Mouse (Mus musculus): Measurements from ENCODE around the gene Kcna3.

Gene Kcna3

GRCm38 (mm10) chr3:107066165-107066850 is 30.3 kb downstream of the Kcna3 start:
- no peak for DNase-seq

GRCm38 (mm10) chr3:107067245-107067644 is 31.3 kb downstream of the Kcna3 start:
- DNase-seq = no peak

DNA sequence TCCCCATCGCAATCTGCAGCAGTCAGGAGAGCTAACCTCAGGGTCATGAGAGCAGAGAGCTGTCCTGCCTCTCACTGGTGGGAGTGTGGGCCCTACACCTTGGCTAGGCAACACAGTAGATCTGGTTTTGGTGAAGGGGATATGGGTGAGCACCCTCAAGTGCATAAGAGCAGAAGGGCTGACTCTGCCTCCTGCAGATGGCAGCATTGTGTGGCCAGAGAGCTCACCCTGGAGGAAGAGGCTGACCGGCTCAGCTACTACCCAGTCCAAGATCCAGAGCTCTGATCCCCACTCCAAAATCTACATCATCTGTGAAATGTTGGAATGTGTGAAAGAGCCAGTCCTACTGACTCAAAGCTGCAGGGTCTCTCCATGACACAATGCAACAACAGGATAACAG is 37.9 kb downstream of the Kcna3 start:
- no peak for DNase-seq

DNA sequence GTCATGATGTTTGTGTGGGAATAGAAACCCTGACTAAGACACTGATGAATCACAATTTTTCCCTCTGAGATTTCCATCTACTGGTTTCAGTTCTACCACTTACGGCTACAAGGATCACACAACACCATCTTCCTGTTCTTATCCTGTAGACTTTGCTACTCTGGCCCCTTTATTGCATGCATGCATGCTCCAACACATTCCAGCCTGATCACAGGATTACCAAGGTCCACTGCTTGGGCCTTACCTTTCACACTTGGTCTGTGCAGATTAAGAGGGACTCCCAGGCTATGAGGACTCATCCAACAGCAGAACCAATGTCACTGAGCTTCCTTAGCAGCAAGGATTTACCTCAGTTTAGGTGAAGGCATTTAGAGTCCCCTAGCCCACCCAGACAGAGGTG is 39.7 kb downstream of the Kcna3 start:
- no peak for DNase-seq

- DNase-seq = peak; percentile 62 to 89
Observed at GRCm38 (mm10) chr3:107076658-107077057, 40.7 kb downstream of the Kcna3 start.

- no peak for DNase-seq
Observed at GRCm38 (mm10) chr3:107077101-107077500, 41.1 kb downstream of the Kcna3 start.

GRCm38 (mm10) chr3:107080803-107081202 is 44.8 kb downstream of the Kcna3 start:
- DNase-seq = no peak

DNA sequence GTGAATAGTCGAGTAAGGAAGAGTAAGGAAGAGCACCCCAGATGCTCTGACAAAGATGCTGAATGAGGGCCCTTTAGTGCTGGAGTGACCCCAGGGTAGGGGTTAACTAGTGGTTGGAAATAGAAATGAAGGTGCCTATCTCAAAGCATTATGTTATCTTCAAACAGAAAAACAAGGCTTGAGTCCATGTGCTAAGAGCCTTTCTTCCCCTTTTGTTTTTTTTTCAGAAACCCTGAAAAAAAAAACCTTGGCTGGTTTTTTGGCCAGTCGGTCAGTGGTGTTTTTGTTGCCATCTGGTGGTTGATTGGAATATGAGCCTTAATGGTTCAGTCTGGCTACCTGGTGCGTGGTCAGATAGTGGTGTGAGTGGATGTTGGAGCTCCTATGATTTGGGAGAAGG is 45.3 kb downstream of the Kcna3 start:
- DNase-seq = no peak

DNA sequence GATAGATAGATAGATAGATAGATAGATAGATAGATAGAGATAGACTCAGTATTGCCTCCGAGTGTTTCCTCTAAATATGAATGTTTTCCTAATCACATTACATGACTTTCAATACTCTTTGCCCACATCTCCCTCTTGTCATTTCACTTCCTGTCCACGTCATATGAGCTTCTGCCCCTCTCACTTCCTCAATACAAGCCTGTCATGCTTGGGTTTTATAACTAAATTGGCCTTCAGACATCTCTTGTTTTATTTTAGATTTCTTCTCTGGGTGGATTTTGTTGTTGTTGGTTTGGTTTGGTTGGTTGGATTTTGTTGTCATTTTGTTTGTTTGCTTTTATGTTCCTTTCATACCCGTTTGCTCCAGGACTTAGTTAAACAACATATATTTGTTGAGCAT is 48.6 kb downstream of the Kcna3 start:
- no peak for DNase-seq

GRCm38 (mm10) chr3:107087410-107087809 is 51.4 kb downstream of the Kcna3 start:
- DNase-seq = no peak
